Mouse (Mus musculus) lung, embryonic 15.5 days (tissue): ENCODE data around the gene Gpx5. TPM values are rescaled to one million over a fixed set of nuclear protein-coding genes. Genes with fewer than 3 reads are reported as not detected.

Experiments
- ATAC-seq: fragments of 200-750 bp; cut with Nextera tagmentation; 2 replicates; pipeline ENCODE4 v1.8.0; 2017; ENCODE audit warnings: moderate number of reproducible peaks, borderline replicate concordance; ENCODE audit not compliant: low FRiP score, low TSS enrichment; ENCODE audit errors: extremely low read depth
- H3K27ac ChIP-seq: fragments of 300-500 bp; sonication (generic); 2 replicates; pipeline ENCODE4 v1.5.1; 2015; ENCODE audit warnings: moderate library complexity, mild to moderate bottlenecking, inconsistent platforms
- H3K27me3 ChIP-seq: fragments of 300-500 bp; sonication (generic); 2 replicates; pipeline ENCODE4 v1.6.1; 2015; ENCODE audit warnings: inconsistent platforms
- H3K36me3 ChIP-seq: fragments of 300-500 bp; sonication (generic); 2 replicates; pipeline ENCODE4 v1.6.1; 2015; ENCODE audit warnings: inconsistent platforms
- H3K4me1 ChIP-seq: fragments of 300-500 bp; sonication (generic); 2 replicates; pipeline ENCODE4 v1.6.1; 2015; ENCODE audit warnings: inconsistent platforms
- H3K4me2 ChIP-seq: fragments of 300-500 bp; sonication (generic); 2 replicates; pipeline ENCODE4 v1.6.1; 2015; ENCODE audit warnings: inconsistent platforms, mild to moderate bottlenecking, moderate library complexity
- H3K4me3 ChIP-seq: fragments of 300-500 bp; sonication (generic); 2 replicates; pipeline ENCODE4 v1.5.1; 2015; ENCODE audit warnings: mild to moderate bottlenecking, inconsistent platforms
- H3K9ac ChIP-seq: fragments of 300-500 bp; sonication (generic); 2 replicates; pipeline ENCODE4 v1.6.1; 2015; ENCODE audit warnings: inconsistent platforms
- H3K9me3 ChIP-seq: fragments of 300-500 bp; sonication (generic); 2 replicates; pipeline ENCODE4 v1.6.1; 2016; ENCODE audit warnings: inconsistent platforms
- WGBS: fragments of 180-500 bp; shearing (Covaris S2); methylation state at CpG from one replicate; pipeline ENCODE4 v1.1.7; 2015; 5-methylcytosine and 5-hydroxymethylcytosine counted together
- polyA plus RNA-seq: library from polyadenylated mRNA; unstranded; fragments of >200 nt; fragmentation: Nextera tagmentation; extraction: Ambion mirVana; gene quantifications from 2 replicates; pipeline ENCODE4 v1.2.1, GENCODE M21; 2015

The Gpx5 gene
- polyA plus RNA-seq: not detected in 2 replicates

- Histone ChIP-seq H3K4me3 (no peak within 1 kb of the TSS), H3K4me2 (no peak within 1 kb of the TSS), H3K4me1 (no peaks in the 10 kb centered on the region), H3K36me3 (no peaks in the 10 kb centered on the region), H3K27me3 (no peaks in the 10 kb centered on the region), H3K9me3 (no peaks in the 10 kb centered on the region), H3K27ac (no peak within 1 kb of the TSS), H3K9ac (no peak within 1 kb of the TSS)
- ATAC-seq: no peak
- 89% methylated on average over 6 of the region's 6 CpGs for WGBS
Measured at GRCm38 (mm10) chr13:21292631-21293030, at the start of gene Gpx5. Gene Gpx5, minus strand, starts transcription at chr13:21292731.

GRCm38 (mm10) chr13:21327424-21327823 lies 34.9 kb upstream of the Gpx5 start:
- H3K36me3 ChIP-seq: no peaks in the 10 kb centered on the region
- peak overlapping the region; percentile 40 for H3K4me3 ChIP-seq
- no peaks in the 10 kb centered on the region for H3K27me3 ChIP-seq
- H3K4me1 ChIP-seq: peaks cover 8% of the 10 kb centered on the region; the same call in 1 of the 2 replicates
- H3K27ac ChIP-seq: no peak overlapping the region
- no peaks in the 10 kb centered on the region for H3K9me3 ChIP-seq
- under 1% methylated on average over 9 of the region's 9 CpGs for WGBS
- ATAC-seq: no peak; the same call in 1 of the 2 replicates
- peak overlapping the region; percentile 65 for H3K4me2 ChIP-seq
- no peak overlapping the region for H3K9ac ChIP-seq

DNA sequence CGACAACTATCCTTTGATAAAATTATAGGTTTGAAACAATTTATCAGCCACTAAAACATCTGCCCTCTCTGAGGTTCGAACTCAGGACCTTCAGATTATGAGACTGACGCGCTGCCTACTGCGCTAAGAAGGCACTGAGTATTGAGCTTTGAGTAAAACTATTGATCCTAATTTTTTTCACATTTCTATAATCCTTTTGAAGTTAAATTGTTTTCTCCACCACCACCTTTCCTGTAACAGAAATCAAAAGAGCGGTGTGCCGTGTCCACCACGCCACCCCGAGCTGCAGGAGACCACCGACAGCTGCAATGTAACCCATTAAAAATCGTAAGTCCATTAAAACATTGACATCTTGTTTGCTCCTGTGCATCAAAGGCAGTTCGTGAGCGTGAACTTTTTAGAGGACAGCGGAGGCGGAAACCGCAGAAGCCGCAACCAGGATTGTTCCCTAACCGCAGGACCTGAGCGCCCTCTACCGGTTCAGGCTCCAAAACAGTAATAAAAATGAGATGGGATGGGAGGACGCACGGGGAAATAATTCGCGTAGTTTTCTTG lies 34.2 kb upstream of the Gpx5 start:
- Histone ChIP-seq H3K4me1 (peaks cover 12% of the 10 kb centered on the region), H3K4me3 (peak overlapping the region; percentile 40), H3K9ac (no peak overlapping the region), H3K9me3 (no peaks in the 10 kb centered on the region), H3K27ac (no peak overlapping the region), H3K4me2 (peak overlapping the region; percentile 65), H3K27me3 (no peaks in the 10 kb centered on the region), H3K36me3 (no peaks in the 10 kb centered on the region)
- WGBS: under 1% methylated on average over 24 of the region's 24 CpGs
- peak; percentile 52; the same call in 1 of the 2 replicates for ATAC-seq

GRCm38 (mm10) chr13:21326191-21326590 lies 33.7 kb upstream of the Gpx5 start:
- Histone ChIP-seq H3K36me3 (no peaks in the 10 kb centered on the region), H3K27me3 (no peaks in the 10 kb centered on the region), H3K9me3 (no peaks in the 10 kb centered on the region), H3K4me3 (peak overlapping the region; percentile 40), H3K4me1 (peaks cover 12% of the 10 kb centered on the region), H3K9ac (no peak overlapping the region), H3K4me2 (peak overlapping the region; percentile 65), H3K27ac (no peak overlapping the region)
- WGBS: 10% methylated on average over 4 of the region's 4 CpGs
- no peak for ATAC-seq

GRCm38 (mm10) chr13:21323405-21323804 lies 30.9 kb upstream of the Gpx5 start:
- Histone ChIP-seq H3K9me3 (no peaks in the 10 kb centered on the region), H3K27ac (no peak overlapping the region), H3K4me2 (peak overlapping the region; percentile 50), H3K9ac (no peak overlapping the region), H3K4me3 (no peak overlapping the region; the same call in 1 of the 2 replicates), H3K27me3 (no peaks in the 10 kb centered on the region), H3K36me3 (no peaks in the 10 kb centered on the region), H3K4me1 (peaks cover 12% of the 10 kb centered on the region)
- ATAC-seq: no peak
- 69% methylated on average over 6 of the region's 6 CpGs for WGBS

- H3K4me1 ChIP-seq: peaks cover 11% of the 10 kb centered on the region
- 17% methylated on average over 18 of the region's 18 CpGs for WGBS
- no peaks in the 10 kb centered on the region for H3K36me3 ChIP-seq
- H3K4me3 ChIP-seq: peak overlapping the region; percentile 27
- no peak overlapping the region for H3K9ac ChIP-seq
- peak overlapping the region; percentile 50 for H3K4me2 ChIP-seq
- ATAC-seq: no peak
- no peaks in the 10 kb centered on the region for H3K27me3 ChIP-seq
- no peak overlapping the region for H3K27ac ChIP-seq
- no peaks in the 10 kb centered on the region for H3K9me3 ChIP-seq
Measured at GRCm38 (mm10) chr13:21322509-21323375, 30.2 kb upstream of the Gpx5 start.

- peak overlapping the region; percentile 50 for H3K4me2 ChIP-seq
- H3K27ac ChIP-seq: no peak overlapping the region
- H3K36me3 ChIP-seq: no peaks in the 10 kb centered on the region
- WGBS: 3% methylated on average over 18 of the region's 18 CpGs
- no peaks in the 10 kb centered on the region for H3K27me3 ChIP-seq
- peak overlapping the region; percentile 27 for H3K4me3 ChIP-seq
- peaks cover 4% of the 10 kb centered on the region; the same call in 1 of the 2 replicates for H3K4me1 ChIP-seq
- peak overlapping the region; percentile 9; the same call in 1 of the 2 replicates for H3K9ac ChIP-seq
- no peak for ATAC-seq
- no peaks in the 10 kb centered on the region for H3K9me3 ChIP-seq
Measured at GRCm38 (mm10) chr13:21321890-21322494, 29.5 kb upstream of the Gpx5 start.

GRCm38 (mm10) chr13:21320262-21320661 lies 27.7 kb upstream of the Gpx5 start:
- Histone ChIP-seq H3K9me3 (no peaks in the 10 kb centered on the region), H3K36me3 (no peaks in the 10 kb centered on the region), H3K27me3 (no peaks in the 10 kb centered on the region), H3K9ac (no peak overlapping the region), H3K27ac (no peak overlapping the region), H3K4me1 (peaks cover 4% of the 10 kb centered on the region; the same call in 1 of the 2 replicates), H3K4me3 (no peak overlapping the region), H3K4me2 (no peak overlapping the region)
- 60% methylated on average over 3 of the region's 3 CpGs for WGBS
- no peak for ATAC-seq

- no peak overlapping the region for H3K4me2 ChIP-seq
- WGBS: 49% methylated on average over 4 of the region's 4 CpGs
Measured at GRCm38 (mm10) chr13:21313903-21314302, 21.4 kb upstream of the Gpx5 start.

DNA sequence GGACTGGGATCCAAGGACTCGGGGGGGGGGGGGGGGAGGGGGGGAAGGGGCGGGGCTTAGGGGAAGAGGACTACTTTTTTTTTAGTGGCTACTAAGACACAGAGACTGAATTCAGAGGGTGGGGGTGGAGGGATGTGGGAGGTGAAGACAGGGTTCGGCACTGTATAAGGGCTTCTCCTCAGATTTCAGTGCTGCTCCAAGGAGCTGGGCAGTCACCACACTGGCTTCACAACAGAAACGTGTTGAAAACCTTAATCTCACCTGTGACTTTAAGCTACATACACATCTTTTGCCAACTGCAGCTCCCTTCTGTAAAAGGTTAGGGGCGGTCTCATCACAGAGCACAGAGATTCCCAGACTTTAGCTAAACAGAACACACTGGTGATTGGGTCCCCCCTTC lies 20.3 kb upstream of the Gpx5 start:
- H3K27me3 ChIP-seq: no peaks in the 10 kb centered on the region
- H3K9me3 ChIP-seq: no peaks in the 10 kb centered on the region
- no peak overlapping the region for H3K4me3 ChIP-seq
- WGBS: 29% methylated on average over 5 of the region's 5 CpGs
- H3K27ac ChIP-seq: no peak overlapping the region
- ATAC-seq: no peak
- H3K4me2 ChIP-seq: no peak overlapping the region
- H3K4me1 ChIP-seq: no peaks in the 10 kb centered on the region
- H3K36me3 ChIP-seq: no peaks in the 10 kb centered on the region
- no peak overlapping the region for H3K9ac ChIP-seq

More at GRCm38 (mm10) chr13:21313903-21314302, 21.4 kb upstream of the Gpx5 start:
- no peak overlapping the region for H3K4me3 ChIP-seq
- H3K9me3 ChIP-seq: no peaks in the 10 kb centered on the region
- no peak overlapping the region for H3K9ac ChIP-seq
- no peaks in the 10 kb centered on the region for H3K4me1 ChIP-seq
- no peak overlapping the region for H3K27ac ChIP-seq
- no peak for ATAC-seq
- H3K36me3 ChIP-seq: no peaks in the 10 kb centered on the region
- no peaks in the 10 kb centered on the region for H3K27me3 ChIP-seq

GRCm38 (mm10) chr13:21311926-21312325 lies 19.4 kb upstream of the Gpx5 start, which contains the start of gene Gpx6:
Gene Gpx6, plus strand, starts transcription at chr13:21312125.
- ATAC-seq: no peak
- H3K9ac ChIP-seq: no peak within 1 kb of the TSS
- H3K4me3 ChIP-seq: no peak within 1 kb of the TSS
- WGBS: 11% methylated on average over 3 of the region's 3 CpGs
- no peak within 1 kb of the TSS for H3K27ac ChIP-seq
- no peaks in the 10 kb centered on the region for H3K9me3 ChIP-seq
- H3K36me3 ChIP-seq: no peaks in the 10 kb centered on the region
- no peaks in the 10 kb centered on the region for H3K27me3 ChIP-seq
- no peaks in the 10 kb centered on the region for H3K4me1 ChIP-seq
- no peak within 1 kb of the TSS for H3K4me2 ChIP-seq

GRCm38 (mm10) chr13:21309788-21310187 lies 17.3 kb upstream of the Gpx5 start:
- H3K27ac ChIP-seq: no peak overlapping the region
- H3K4me3 ChIP-seq: no peak overlapping the region
- H3K4me1 ChIP-seq: no peaks in the 10 kb centered on the region
- no peaks in the 10 kb centered on the region for H3K9me3 ChIP-seq
- H3K27me3 ChIP-seq: no peaks in the 10 kb centered on the region
- WGBS: 56% methylated on average over 2 of the region's 2 CpGs
- H3K9ac ChIP-seq: no peak overlapping the region
- no peak overlapping the region for H3K4me2 ChIP-seq
- no peaks in the 10 kb centered on the region for H3K36me3 ChIP-seq
- ATAC-seq: no peak
